Mouse (Mus musculus) thymus, postnatal 36 days (tissue): ENCODE data around the gene Nat8f3.
"Not testable (repeated sequence)": the region's sequence is repeated elsewhere in the genome, so short reads cannot be mapped to it uniquely, and the experiment has no call there.

ENCODE experiments used
- DNase-seq, 2 experiments: peaks; one replicate each; pipeline ENCODE4 v3.0.0; 2022; ENCODE audit warnings: mixed read lengths in 2 of 2

Nat8f3 gene

DNA sequence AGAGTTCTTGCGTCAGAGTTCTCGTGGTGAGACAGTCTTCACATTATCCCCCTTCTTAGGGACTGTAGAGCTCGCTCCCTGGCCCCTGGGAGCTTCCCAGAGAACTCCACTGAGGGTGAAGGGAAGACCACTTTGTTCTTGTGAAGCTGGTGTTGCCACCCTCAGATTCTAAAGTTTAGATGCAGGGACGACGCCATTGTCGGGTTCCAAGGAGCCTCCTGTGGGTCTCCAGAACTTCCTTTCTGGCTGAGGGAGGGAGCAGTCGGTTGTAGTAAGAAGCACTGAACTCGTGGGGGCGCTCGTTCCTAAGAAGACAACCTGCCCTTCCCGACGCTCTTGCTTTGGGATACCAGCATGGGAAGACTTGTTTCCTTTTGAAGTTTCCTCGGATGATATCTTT is at the start of gene Nat8f3:
TSS of gene Nat8f3 (minus strand) at position 223 of the 400 bp plus-strand sequence.
- not testable (repeated sequence) for DNase-seq

DNA sequence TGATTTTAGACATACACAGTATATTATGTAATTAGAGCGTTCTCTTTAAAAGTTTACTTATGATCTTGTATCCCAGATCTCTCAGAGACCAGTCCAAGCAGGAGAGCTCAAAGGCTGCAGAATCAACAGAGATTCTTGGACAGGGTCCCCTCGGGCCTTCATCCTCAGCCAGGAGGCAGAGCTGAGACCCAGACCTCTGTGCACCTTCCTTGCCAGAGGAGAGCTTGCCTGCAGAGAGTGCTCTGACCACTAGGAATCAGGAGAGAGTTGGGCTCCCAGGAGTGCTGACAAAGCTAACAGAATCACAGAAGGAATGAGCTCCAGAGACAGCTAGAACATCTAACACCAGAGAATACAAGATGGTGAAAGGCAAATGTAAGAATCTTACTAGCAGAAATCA is 47.8 kb upstream of the Nat8f3 start:
- no peak for DNase-seq

DNA sequence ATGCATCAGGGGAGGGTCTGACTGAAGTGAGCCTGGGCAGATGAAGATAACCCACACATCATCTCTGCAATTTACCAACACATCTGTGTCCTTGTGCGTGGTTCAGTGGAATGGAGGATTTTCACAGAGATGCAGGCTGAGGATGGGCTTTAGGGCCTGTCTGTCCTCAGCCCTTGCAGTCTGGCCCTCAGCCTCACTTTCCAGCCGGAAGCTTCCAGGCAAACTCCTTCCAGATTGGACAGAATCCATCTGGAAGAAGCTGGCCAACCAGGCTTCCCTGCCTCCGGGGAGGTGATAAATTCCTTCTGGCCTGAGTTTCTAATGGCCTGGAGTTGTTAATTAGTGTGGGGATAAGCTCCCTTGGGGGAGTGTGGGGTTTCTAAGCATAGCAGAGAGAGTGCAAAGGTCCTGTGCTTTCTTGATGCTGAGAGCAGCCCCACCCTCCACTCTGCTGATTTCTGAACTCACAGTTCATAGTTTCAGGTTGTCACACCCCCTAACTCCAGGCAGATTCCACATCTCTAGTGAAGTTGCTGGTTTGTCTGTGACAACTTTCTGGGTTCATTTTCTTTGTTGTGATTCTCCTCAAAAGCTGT is 45.5 kb upstream of the Nat8f3 start:
- DNase-seq = not testable (repeated sequence)

DNA sequence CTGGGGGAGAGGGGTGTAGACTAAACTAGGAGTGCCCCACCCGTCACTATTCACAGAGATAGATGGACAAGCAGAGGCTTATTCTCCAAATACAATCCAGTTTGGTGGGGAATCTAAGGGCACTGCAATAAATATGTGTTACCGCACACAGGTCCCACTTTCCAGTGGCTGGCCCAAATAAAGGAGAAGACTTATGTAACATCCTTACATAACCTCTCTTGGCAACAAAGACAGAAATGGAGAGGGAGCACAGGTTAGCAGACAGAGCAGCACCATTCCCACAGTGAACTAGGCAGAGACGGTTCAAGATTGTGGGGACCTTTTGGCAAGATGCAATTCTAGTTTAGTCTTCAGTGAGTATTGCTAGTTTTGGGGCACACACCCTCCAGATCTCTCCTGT is 45.0 kb upstream of the Nat8f3 start:
- not testable (repeated sequence) for DNase-seq

DNA sequence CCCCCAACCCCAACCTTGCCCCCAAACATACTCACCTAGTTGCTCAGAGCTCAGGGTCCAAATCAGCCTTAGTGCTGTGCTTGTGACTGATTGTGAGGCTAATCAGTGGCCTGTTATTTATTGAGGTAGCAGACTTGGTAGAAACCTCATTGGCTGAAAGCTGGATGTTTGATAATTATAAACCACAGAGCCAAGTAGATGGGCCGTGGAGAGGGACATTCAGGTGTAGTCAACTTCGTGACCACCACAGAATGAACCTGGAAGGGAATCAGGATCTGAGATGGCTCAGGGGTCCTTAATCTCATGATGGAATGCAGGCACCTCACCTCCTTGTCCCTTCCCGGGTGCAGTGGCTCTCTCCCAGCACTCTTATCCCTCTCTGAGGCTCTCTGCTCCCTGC is 44.2 kb upstream of the Nat8f3 start:
- not testable (repeated sequence) for DNase-seq

DNA sequence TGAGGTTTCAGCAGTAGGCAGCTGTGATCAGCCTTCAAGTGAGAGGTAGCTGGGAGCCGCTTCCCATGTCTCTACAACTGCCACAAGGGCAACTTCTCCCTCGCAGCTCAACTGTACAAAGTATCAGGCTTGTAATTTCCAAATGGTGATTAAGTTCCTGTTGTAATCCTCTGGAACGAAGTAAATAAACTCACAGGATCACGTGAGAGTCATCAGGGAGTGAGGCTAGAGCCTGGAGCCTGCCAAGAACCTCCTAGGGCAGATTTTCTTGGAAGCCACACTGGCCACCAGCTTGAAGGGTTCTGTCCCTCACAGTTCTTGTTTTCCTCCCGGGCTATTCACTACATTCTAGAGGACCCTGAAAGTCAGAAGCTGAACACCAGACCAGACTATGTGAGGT is 37.6 kb upstream of the Nat8f3 start:
- DNase-seq = not testable (repeated sequence)

DNA sequence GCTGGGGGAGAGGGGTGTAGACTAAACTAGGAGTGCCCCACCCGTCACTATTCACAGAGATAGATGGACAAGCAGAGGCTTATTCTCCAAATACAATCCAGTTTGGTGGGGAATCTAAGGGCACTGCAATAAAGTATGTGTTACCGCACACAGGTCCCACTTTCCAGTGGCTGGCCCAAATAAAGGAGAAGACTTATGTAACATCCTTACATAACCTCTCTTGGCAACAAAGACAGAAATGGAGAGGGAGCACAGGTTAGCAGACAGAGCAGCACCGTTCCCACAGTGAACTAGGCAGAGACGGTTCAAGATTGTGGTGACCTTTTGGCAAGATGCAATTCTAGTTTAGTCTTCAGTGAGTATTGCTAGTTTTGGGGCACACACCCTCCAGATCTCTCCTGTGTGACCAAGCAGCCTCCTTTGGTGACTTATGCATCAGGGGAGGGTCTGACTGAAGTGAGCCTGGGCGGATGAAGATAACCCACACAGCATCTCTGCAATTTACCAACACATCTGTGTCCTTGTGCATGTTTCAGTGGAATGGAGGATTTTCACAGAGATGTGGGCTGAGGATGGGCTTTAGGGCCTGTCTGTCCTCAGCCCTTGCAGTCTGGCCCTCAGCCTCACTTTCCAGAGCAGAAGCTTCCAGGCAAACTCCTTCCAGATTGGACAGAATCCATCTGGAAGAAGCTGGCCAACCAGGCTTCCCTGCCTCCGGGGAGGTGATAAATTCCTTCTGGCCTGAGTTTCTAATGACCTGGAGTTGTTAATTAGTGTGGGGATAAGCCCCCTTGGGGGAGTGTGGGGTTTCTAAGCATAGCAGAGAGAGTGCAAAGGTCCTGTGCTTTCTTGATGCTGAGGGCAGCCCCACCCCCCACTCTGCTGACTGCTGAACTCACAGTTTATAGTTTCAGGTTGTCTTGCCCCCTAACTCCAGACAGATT is 2.2 kb downstream of the Nat8f3 start:
- DNase-seq = not testable (repeated sequence)

DNA sequence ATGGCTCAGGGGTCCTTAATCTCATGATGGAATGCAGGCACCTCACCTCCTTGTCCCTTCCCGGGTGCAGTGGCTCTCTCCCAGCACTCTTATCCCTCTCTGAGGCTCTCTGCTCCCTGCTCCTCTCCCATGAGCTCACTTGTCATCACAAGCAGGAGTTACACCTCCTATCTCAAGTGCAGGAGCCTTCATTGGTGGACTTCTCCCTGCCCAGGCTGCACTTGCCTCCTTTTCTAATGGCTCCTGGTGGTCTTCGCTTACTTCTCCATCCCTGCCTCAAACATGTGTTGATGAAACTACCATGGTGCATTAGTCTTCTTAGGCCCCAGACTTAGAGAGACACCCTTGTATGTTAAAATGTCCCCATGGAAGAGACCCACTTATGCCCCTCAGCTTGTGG is 2.9 kb downstream of the Nat8f3 start:
- DNase-seq = not testable (repeated sequence)

DNA sequence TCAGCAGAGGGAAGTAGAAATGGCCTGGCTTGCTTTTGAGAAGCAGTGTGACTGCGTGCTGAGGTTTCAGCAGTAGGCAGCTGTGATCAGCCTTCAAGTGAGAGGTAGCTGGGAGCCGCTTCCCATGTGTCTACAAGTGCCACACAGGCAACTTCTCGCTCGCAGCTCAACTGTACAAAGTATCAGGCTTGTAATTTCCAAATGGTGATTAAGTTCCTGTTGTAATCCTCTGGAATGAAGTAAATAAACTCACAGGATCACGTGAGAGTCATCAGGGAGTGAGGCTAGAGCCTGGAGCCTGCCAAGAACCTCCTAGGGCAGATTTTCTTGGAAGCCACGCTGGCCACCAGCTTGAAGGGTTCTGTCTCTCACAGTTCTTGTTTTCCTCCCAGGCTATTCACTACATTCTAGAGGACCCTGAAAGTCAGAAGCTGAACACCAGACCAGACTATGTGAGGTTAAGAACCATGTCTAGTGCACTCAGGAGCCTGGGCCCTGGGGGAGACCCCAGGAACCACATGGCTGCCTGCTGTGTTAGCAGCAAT is 9.8 kb downstream of the Nat8f3 start:
- DNase-seq = not testable (repeated sequence)

DNA sequence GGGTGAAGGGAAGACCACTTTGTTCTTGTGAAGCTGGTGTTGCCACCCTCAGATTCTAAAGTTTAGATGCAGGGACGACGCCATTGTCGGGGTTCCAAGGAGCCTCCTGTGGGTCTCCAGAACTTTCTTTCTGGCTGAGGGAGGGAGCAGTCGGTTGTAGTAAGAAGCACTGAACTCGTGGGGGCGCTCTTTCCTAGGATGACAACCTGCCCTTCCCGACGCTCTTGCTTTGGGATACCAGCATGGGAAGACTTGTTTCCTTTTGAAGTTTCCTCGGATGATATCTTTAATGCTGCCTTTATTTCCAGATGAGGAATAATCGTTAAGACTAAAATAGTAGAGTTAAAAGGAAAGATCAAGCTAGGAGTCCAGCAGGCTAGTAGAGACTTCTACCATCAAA is 52.4 kb downstream of the Nat8f3 start, which contains the start of gene Nat8f7:
TSS of gene Nat8f7 (minus strand) at position 101 of the 400 bp plus-strand sequence.
- DNase-seq = not testable (repeated sequence)

DNA sequence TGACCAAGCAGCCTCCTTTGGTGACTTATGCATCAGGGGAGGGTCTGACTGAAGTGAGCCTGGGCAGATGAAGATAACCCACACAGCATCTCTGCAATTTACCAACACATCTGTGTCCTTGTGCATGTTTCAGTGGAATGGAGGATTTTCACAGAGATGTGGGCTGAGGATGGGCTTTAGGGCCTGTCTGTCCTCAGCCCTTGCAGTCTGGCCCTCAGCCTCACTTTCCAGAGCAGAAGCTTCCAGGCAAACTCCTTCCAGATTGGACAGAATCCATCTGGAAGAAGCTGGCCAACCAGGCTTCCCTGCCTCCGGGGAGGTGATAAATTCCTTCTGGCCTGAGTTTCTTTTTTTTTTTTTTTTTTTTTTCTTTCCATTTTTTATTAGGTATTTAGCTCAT is 55.9 kb downstream of the Nat8f3 start:
- DNase-seq = not testable (repeated sequence)

DNA sequence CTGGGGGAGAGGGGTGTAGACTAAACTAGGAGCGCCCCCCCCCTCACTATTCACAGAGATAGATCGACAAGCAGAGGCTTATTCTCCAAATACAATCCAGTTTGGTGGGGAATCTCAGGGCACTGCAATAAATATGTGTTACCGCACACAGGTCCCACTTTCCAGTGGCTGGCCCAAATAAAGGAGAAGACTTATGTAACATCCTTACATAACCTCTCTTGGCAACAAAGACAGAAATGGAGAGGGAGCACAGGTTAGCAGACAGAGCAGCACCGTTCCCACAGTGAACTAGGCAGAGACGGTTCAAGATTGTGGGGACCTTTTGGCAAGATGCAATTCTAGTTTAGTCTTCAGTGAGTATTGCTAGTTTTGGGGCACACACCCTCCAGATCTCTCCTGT is 56.3 kb downstream of the Nat8f3 start:
- not testable (repeated sequence) for DNase-seq

DNA sequence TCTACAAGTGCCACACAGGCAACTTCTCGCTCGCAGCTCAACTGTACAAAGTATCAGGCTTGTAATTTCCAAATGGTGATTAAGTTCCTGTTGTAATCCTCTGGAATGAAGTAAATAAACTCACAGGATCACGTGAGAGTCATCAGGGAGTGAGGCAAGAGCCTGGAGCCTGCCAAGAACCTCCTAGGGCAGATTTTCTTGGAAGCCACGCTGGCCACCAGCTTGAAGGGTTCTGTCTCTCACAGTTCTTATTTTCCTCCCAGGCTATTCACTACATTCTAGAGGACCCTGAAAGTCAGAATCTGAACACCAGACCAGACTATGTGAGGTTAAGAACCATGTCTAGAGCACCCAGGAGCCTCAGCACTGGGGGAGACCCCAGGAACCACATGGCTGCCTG is 63.6 kb downstream of the Nat8f3 start:
- DNase-seq = not testable (repeated sequence)
